In genomic region chr7:132596557-132597250, GRCm38 (mm10) we compare ENCODE assay signal across 8 mouse cellular contexts. TPM values are rescaled to one million over a fixed set of nuclear protein-coding genes. Genes with fewer than 3 reads are reported as not detected.
A peak's percentile ranks its signal among the peaks of the same experiment; 100 is the strongest.
DNase-seq lines count a peak whose midpoint lies in the region; ATAC-seq lines count a peak whose summit lies in the region.

No protein-coding gene starts in this region.

- DNase-seq in kidney, postnatal 14 days = no peak
- no peak for DNase-seq in embryonic facial prominence, embryonic 11.5 days (ENCODE audit: low spot score)
- no peak for DNase-seq in right cerebral cortex, adult 2 months (ENCODE audit: low spot score in 2 of 2)
- DNase-seq in left cerebral cortex, adult 11 months (ENCODE audit: low spot score) = no peak
- no peak for DNase-seq in gastrocnemius, adult 8-10 months (ENCODE audit: low spot score in 2 of 2)

- H3K9ac ChIP-seq in kidney, embryonic 14.5 days (ENCODE audit: low read depth, low read length) = peak overlapping the region; percentile 38; the same call in 1 of the 2 replicates
- no peak overlapping the region for H3K9ac ChIP-seq in embryonic facial prominence, embryonic 11.5 days (replicated peaks; ENCODE audit: low read length)
- peak overlapping the region; percentile 73 for H3K9ac ChIP-seq in intestine, embryonic 16.5 days (ENCODE audit: low read depth, low read length)
- H3K9ac ChIP-seq in midbrain, embryonic 15.5 days = no peak overlapping the region

- peaks cover 15% of the 10 kb centered on the region for H3K4me1 ChIP-seq in kidney, embryonic 14.5 days (ENCODE audit: control insufficient read depth, insufficient read depth, low read length)
- no peaks in the 10 kb centered on the region; the same call in 1 of the 2 replicates for H3K4me1 ChIP-seq in embryonic facial prominence, embryonic 11.5 days (ENCODE audit: control insufficient read depth, insufficient read depth, low read length)
- H3K4me1 ChIP-seq in intestine, embryonic 16.5 days (ENCODE audit: control insufficient read depth, insufficient read depth, low read length) = peaks cover 30% of the 10 kb centered on the region
- H3K4me1 ChIP-seq in midbrain, embryonic 15.5 days = peaks cover 39% of the 10 kb centered on the region

- H3K27me3 ChIP-seq in kidney, embryonic 14.5 days (ENCODE audit: control insufficient read depth, insufficient read depth, low read length) = peaks cover 62% of the 10 kb centered on the region
- peaks cover 59% of the 10 kb centered on the region for H3K27me3 ChIP-seq in embryonic facial prominence, embryonic 11.5 days (ENCODE audit: control insufficient read depth, insufficient read depth, low read length)
- H3K27me3 ChIP-seq in intestine, embryonic 16.5 days (replicated peaks; ENCODE audit: control insufficient read depth, insufficient read depth, low read length) = peaks cover 33% of the 10 kb centered on the region
- H3K27me3 ChIP-seq in midbrain, embryonic 15.5 days (replicated peaks) = peaks cover 65% of the 10 kb centered on the region

- H3K4me2 ChIP-seq in kidney, embryonic 14.5 days (replicated peaks; ENCODE audit: low read depth, low read length) = peak overlapping the region; percentile 83
- H3K4me2 ChIP-seq in embryonic facial prominence, embryonic 11.5 days (ENCODE audit: low read depth, low read length) = peak overlapping the region; percentile 75
- peak overlapping the region; percentile 85 for H3K4me2 ChIP-seq in intestine, embryonic 16.5 days (ENCODE audit: low read depth, low read length)
- peak overlapping the region; percentile 81 for H3K4me2 ChIP-seq in midbrain, embryonic 15.5 days

- WGBS in kidney, embryonic 14.5 days = 6% methylated on average over 26 of the region's 26 CpGs
- WGBS in embryonic facial prominence, embryonic 11.5 days = 3% methylated on average over 26 of the region's 26 CpGs
- WGBS in intestine, embryonic 16.5 days = 15% methylated on average over 26 of the region's 26 CpGs
- WGBS in midbrain, embryonic 15.5 days = 6% methylated on average over 26 of the region's 26 CpGs

- peak overlapping the region; percentile 45 for H3K4me3 ChIP-seq in kidney, embryonic 14.5 days (ENCODE audit: low read length)
- H3K4me3 ChIP-seq in embryonic facial prominence, embryonic 11.5 days (ENCODE audit: low read depth, low read length) = peak overlapping the region; percentile 38
- H3K4me3 ChIP-seq in intestine, embryonic 16.5 days (ENCODE audit: low read length) = peak overlapping the region; percentile 60
- H3K4me3 ChIP-seq in midbrain, embryonic 15.5 days = peak overlapping the region; percentile 41

- H3K9me3 ChIP-seq in kidney, embryonic 14.5 days (ENCODE audit: control insufficient read depth, low read length) = no peaks in the 10 kb centered on the region
- H3K9me3 ChIP-seq in embryonic facial prominence, embryonic 11.5 days (replicated peaks; ENCODE audit: control insufficient read depth, low read length) = no peaks in the 10 kb centered on the region
- H3K9me3 ChIP-seq in intestine, embryonic 16.5 days (ENCODE audit: control insufficient read depth, low read length) = no peaks in the 10 kb centered on the region
- H3K9me3 ChIP-seq in midbrain, embryonic 15.5 days = no peaks in the 10 kb centered on the region

- no peak overlapping the region for H3K27ac ChIP-seq in kidney, embryonic 14.5 days (ENCODE audit: low read depth, low read length)
- H3K27ac ChIP-seq in embryonic facial prominence, embryonic 11.5 days (replicated peaks; ENCODE audit: low read depth, low read length) = no peak overlapping the region
- peak overlapping the region; percentile 55; the same call in 1 of the 2 replicates for H3K27ac ChIP-seq in intestine, embryonic 16.5 days (ENCODE audit: low read length)
- no peak overlapping the region for H3K27ac ChIP-seq in midbrain, embryonic 15.5 days

- no peaks in the 10 kb centered on the region for H3K36me3 ChIP-seq in kidney, embryonic 14.5 days (ENCODE audit: control insufficient read depth, insufficient read depth, low read length)
- H3K36me3 ChIP-seq in embryonic facial prominence, embryonic 11.5 days (replicated peaks; ENCODE audit: control insufficient read depth, insufficient read depth, low read depth, low read length) = no peaks in the 10 kb centered on the region
- H3K36me3 ChIP-seq in intestine, embryonic 16.5 days (ENCODE audit: control insufficient read depth, insufficient read depth, low read length) = no peaks in the 10 kb centered on the region
- no peaks in the 10 kb centered on the region for H3K36me3 ChIP-seq in midbrain, embryonic 15.5 days (replicated peaks)

- peak; percentile 33; the same call in 1 of the 2 replicates for ATAC-seq in kidney, embryonic 14.5 days (ENCODE audit: low FRiP score, low TSS enrichment)
- no peak for ATAC-seq in embryonic facial prominence, embryonic 11.5 days (replicated peaks; ENCODE audit: insufficient number of reproducible peaks, low FRiP score, low TSS enrichment, low read depth)
- ATAC-seq in intestine, embryonic 16.5 days = peak; percentile 56
- no peak; the same call in 1 of the 2 replicates for ATAC-seq in midbrain, embryonic 15.5 days (replicated peaks)

RNA-seq across cellular contexts. Expression of gene Nkx1-2, which starts 2.7 kb away (rescaled TPM):
- not detected in 2 replicates for polyA plus RNA-seq in kidney, embryonic 14.5 days (2014; fragmentation: Nextera tagmentation; extraction: Ambion mirVana)
- polyA plus RNA-seq in embryonic facial prominence, embryonic 11.5 days (2014; fragmentation: Nextera tagmentation; extraction: Ambion mirVana) = 0.81 TPM in 1 of 2 replicates, not detected in the other
- 0.59 and 0.70 TPM in 2 replicates for polyA plus RNA-seq in intestine, embryonic 16.5 days (2015; fragmentation: Nextera tagmentation; extraction: Ambion mirVana)
- 0.70 and 1.2 TPM in 2 replicates for polyA plus RNA-seq in midbrain, embryonic 15.5 days (2015; fragmentation: Nextera tagmentation; extraction: Ambion mirVana)
- total RNA-seq in gastrocnemius, adult 8-10 months (2022) = not detected

RNA-seq across cellular contexts. Expression of gene Lhpp, which starts 13.7 kb away (rescaled TPM):
- polyA plus RNA-seq in kidney, embryonic 14.5 days (2014; fragmentation: Nextera tagmentation; extraction: Ambion mirVana) = 24.5 and 27.1 TPM in 2 replicates
- 15.5 and 16.3 TPM in 2 replicates for polyA plus RNA-seq in embryonic facial prominence, embryonic 11.5 days (2014; fragmentation: Nextera tagmentation; extraction: Ambion mirVana)
- 47.8 and 54.7 TPM in 2 replicates for polyA plus RNA-seq in intestine, embryonic 16.5 days (2015; fragmentation: Nextera tagmentation; extraction: Ambion mirVana)
- polyA plus RNA-seq in midbrain, embryonic 15.5 days (2015; fragmentation: Nextera tagmentation; extraction: Ambion mirVana) = 38.3 and 39.4 TPM in 2 replicates
- 10 to 100 TPM; 12.5 to 17.2 (median 14.5) TPM for total RNA-seq in gastrocnemius, adult 8-10 months (2022)

RNA-seq across cellular contexts. Expression of gene Oat, which starts 20.5 kb away (rescaled TPM):
- polyA plus RNA-seq in kidney, embryonic 14.5 days (2014; fragmentation: Nextera tagmentation; extraction: Ambion mirVana) = 142 and 154 TPM in 2 replicates
- 160 and 161 TPM in 2 replicates for polyA plus RNA-seq in embryonic facial prominence, embryonic 11.5 days (2014; fragmentation: Nextera tagmentation; extraction: Ambion mirVana)
- polyA plus RNA-seq in intestine, embryonic 16.5 days (2015; fragmentation: Nextera tagmentation; extraction: Ambion mirVana) = 1,956 and 2,187 TPM in 2 replicates
- polyA plus RNA-seq in midbrain, embryonic 15.5 days (2015; fragmentation: Nextera tagmentation; extraction: Ambion mirVana) = 78.6 and 85.1 TPM in 2 replicates
- 100 to 1,000 TPM; 147 to 208 (median 171) TPM for total RNA-seq in gastrocnemius, adult 8-10 months (2022)

Comparison
In these comparisons a context has a peak if more than half of its experiments do, and no peak if none do; other contexts are left out.
1. ATAC-seq: peak in kidney, embryonic 14.5 days (single experiment) and intestine, embryonic 16.5 days (single experiment); none in embryonic facial prominence, embryonic 11.5 days (single experiment) and midbrain, embryonic 15.5 days (single experiment).
2. H3K9ac ChIP-seq: peak in kidney, embryonic 14.5 days (single experiment) and intestine, embryonic 16.5 days (single experiment); none in embryonic facial prominence, embryonic 11.5 days (single experiment) and midbrain, embryonic 15.5 days (single experiment).
3. RNA of gene Oat, which starts 20.5 kb away (polyA plus RNA-seq): 1,956 to 2,187 TPM in intestine, embryonic 16.5 days; 160 to 161 TPM in embryonic facial prominence, embryonic 11.5 days, 142 to 154 TPM in kidney, embryonic 14.5 days and 78.6 to 85.1 TPM in midbrain, embryonic 15.5 days; every median in the first group is over 10 times any median in the second.
4. Peak in every context shown above with its lines, with median percentiles within 50 percentile points of each other: H3K4me2 ChIP-seq and H3K4me3 ChIP-seq.